Mouse (Mus musculus) right cerebral cortex, adult 18-20 months (tissue): ENCODE results near the gene H6pd.
A peak's percentile ranks its signal among the peaks of the same experiment; 100 is the strongest.

Experiments
- DNase-seq: peaks from one replicate; pipeline ENCODE4 v3.0.0; 2022; ENCODE audit warnings: mixed read lengths

Gene H6pd

GRCm38 (mm10) chr4:150019741-150020380, 11.0 kb upstream of the H6pd start:
- no peak for DNase-seq

- no peak for DNase-seq
These were observed 6.6 kb upstream of the H6pd start for GRCm38 (mm10) chr4:150015436-150015835.

GRCm38 (mm10) chr4:150014378-150015091, 5.7 kb upstream of the H6pd start:
- DNase-seq: no peak

GRCm38 (mm10) chr4:150013805-150014204, 5.0 kb upstream of the H6pd start:
- DNase-seq: no peak

- DNase-seq: no peak
These were observed 4.4 kb upstream of the H6pd start for GRCm38 (mm10) chr4:150013186-150013690.

- DNase-seq: no peak
These were observed 3.5 kb upstream of the H6pd start for GRCm38 (mm10) chr4:150012322-150012723.

GRCm38 (mm10) chr4:150011564-150012321, 2.9 kb upstream of the H6pd start:
- DNase-seq: no peak

- DNase-seq: no peak
These were observed 1.4 kb upstream of the H6pd start for GRCm38 (mm10) chr4:150010054-150010730.

GRCm38 (mm10) chr4:150009587-150009930, 736 bp upstream of the H6pd start:
- DNase-seq: no peak

GRCm38 (mm10) chr4:150008325-150008852, 434 bp downstream of the H6pd start:
- DNase-seq: peak; percentile 34

- DNase-seq: no peak
These were observed 1.4 kb downstream of the H6pd start for GRCm38 (mm10) chr4:150007444-150007843.

- no peak for DNase-seq
These were observed 1.8 kb downstream of the H6pd start for GRCm38 (mm10) chr4:150006991-150007390.

GRCm38 (mm10) chr4:150006122-150006854, 2.5 kb downstream of the H6pd start:
- no peak for DNase-seq

GRCm38 (mm10) chr4:150005231-150005630, 3.6 kb downstream of the H6pd start:
- DNase-seq: no peak

- no peak for DNase-seq
These were observed 5.2 kb downstream of the H6pd start for GRCm38 (mm10) chr4:150003641-150004040.

GRCm38 (mm10) chr4:150003021-150003580, 5.7 kb downstream of the H6pd start:
- DNase-seq: no peak

- no peak for DNase-seq
These were observed 6.7 kb downstream of the H6pd start for GRCm38 (mm10) chr4:150002021-150002528.

- DNase-seq: no peak
These were observed 7.5 kb downstream of the H6pd start for GRCm38 (mm10) chr4:150001221-150001860.

GRCm38 (mm10) chr4:149999931-150000555, 8.8 kb downstream of the H6pd start:
- DNase-seq: no peak

- no peak for DNase-seq
These were observed 9.3 kb downstream of the H6pd start for GRCm38 (mm10) chr4:149999510-149999900.
